Mouse (Mus musculus): ENCODE results near the gene Mpdu1.

The Mpdu1 gene

GRCm38 (mm10) chr11:69692196-69692811 is 29.9 kb upstream of the Mpdu1 start:
- DNase-seq (ENCODE audit: low spot score in 2 of 2), result no peak

DNA sequence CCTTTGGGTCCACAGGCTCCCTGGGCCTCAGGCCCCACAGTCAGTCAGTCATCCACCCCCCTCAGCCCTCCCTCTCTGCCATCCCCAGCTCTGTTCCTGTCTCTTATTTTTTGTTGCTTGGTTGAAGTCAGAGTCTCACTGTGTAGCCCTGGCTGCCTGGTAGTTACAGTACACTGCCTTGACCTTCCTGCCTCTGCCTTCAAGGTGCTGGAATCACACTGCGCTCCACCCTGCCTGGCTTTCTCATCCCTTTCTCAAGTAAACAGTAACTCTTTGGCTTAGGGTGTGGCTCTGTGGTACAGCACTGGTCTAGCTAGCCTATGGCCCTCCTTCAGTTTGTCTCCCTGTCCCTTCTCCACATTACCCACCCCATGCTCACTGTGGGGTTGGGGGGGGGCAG is 27.4 kb upstream of the Mpdu1 start:
- DNase-seq (ENCODE audit: low spot score in 2 of 2), result no peak

DNA sequence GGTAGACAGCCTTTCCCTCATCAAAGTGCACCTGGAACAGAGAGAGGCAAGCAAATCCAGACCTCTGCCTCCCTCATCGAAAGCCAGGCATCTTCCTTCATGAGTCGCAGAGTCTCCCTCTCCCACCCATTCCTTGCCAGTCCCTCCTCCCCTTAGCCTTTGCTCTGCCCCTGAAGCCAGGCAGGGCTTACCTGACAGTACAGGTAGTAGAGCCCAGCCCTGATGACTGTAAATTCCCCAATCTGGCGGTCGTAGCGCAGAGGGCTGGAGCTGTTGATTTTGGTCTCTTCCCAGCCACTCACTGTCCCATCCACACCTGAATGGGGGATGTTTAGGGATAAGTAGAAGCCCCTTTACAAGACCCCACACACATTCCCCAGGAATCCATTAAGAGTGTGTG is 24.6 kb upstream of the Mpdu1 start:
- no peak for DNase-seq (ENCODE audit: low spot score in 2 of 2)

DNA sequence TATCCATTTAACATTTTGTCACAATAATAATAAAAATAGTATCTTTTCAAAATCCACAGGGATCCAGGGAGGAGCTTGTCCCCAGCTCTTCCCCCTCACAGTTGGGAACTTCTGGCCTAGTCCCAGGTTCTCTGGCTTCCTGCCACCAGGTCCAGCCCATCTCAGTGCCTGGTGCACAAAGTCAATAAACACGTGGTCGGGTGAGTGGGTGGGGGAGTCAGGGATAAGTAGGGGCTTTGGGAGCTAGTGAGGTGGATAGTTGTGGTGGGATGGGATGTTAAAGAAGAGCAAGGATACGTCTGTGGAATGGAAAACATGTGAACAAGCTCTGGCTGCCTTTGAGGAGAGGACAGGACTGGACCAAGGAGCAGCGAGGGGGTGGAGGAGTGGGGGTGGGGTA is 23.9 kb upstream of the Mpdu1 start:
- DNase-seq (ENCODE audit: low spot score in 2 of 2), result no peak

DNA sequence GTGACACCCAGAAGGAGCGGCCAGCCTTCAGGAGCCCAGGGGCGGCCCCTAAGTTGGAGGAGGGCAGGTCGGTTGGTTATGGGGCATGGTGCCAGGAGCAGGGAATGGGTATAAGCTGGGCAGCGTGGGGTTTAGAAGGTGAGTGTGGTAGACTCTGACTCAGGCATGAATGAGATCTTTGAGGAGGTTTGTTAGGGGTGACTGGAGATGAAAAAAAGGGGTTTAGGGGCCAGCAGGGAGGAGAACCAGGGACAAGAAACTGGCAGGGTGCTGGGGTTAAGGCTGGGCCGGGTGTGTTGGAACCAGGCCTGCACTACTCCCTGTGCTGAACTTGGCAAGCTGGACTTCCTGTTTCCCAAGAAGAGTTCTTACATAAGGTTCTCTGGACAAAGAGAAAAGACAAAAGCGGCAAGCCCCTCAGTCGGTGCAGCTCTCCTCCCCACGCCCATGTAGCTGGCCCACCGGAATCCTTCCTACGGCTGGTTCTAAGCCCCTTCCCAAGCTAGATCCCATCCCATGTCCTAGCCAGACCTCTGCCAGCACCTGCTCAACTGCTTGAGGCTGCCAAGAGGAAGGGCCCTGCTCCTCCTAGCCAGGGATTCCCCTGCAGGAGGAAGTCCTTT is 23.2 kb upstream of the Mpdu1 start, which contains the start of gene Tnfsf13:
Gene Tnfsf13 (minus strand): TSS at position 259 of the 623 bp plus-strand sequence.
- DNase-seq (ENCODE audit: low spot score in 2 of 2), result peak in 1 of 2 experiments; percentile 65

DNA sequence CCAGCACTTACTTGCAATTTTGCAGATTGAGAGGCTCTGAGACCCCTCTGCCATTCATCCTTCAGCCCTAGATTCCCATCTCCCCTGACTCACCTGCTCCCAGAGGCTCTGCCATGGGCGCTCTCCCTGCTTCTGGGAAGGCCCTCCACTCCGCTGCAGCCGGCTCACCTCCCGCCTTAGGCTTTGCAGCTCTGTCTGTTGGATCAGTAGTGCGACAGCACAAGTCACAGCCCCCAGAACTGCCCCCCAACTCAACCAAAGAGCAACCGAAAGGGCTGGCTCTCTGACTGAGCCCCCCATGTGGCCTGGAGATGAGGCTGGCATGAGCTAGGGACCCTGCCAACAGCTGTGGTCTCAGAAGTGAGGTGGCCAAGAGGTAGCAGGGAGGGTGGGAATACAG is 22.5 kb upstream of the Mpdu1 start:
- no peak for DNase-seq (ENCODE audit: low spot score in 2 of 2)

GRCm38 (mm10) chr11:69684128-69684745 is 21.8 kb upstream of the Mpdu1 start:
- no peak for DNase-seq (ENCODE audit: low spot score in 2 of 2)

- no peak for DNase-seq (ENCODE audit: low spot score in 2 of 2)
Measured at GRCm38 (mm10) chr11:69683576-69683975, 21.1 kb upstream of the Mpdu1 start.

- DNase-seq (ENCODE audit: low spot score in 2 of 2), result peak; percentile 94 to 96
Measured at GRCm38 (mm10) chr11:69682840-69683533, 20.5 kb upstream of the Mpdu1 start.

DNA sequence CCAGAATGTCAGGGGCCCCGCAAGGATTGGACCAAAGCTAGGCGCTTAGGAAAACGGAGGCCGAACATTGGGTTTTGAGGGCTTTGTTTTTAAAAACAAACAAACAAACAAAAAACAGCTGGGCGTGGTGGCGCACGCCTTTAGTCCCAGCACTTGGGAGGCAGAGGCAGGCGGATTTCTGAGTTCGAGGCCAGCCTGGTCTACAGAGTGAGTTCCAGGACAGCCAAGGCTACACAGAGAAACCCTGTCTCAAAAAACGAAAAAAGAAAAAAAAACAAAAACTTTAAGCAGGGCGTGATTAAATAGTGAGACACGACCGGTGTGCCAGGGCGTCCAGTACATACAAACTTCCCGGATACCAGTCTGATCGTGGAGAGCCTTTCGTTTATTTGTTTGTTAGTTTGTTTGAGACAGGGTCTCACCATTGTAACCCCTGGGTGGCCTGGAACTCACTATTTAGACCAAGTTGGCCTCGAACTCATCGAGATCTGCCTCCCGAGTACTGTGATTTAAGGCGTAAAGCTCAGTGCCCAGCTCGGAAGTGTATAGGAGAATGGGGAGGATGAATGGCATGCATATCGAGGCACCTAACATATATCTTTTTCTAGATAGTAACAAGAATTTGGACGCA is 19.9 kb upstream of the Mpdu1 start:
- DNase-seq (ENCODE audit: low spot score in 2 of 2), result no peak

DNA sequence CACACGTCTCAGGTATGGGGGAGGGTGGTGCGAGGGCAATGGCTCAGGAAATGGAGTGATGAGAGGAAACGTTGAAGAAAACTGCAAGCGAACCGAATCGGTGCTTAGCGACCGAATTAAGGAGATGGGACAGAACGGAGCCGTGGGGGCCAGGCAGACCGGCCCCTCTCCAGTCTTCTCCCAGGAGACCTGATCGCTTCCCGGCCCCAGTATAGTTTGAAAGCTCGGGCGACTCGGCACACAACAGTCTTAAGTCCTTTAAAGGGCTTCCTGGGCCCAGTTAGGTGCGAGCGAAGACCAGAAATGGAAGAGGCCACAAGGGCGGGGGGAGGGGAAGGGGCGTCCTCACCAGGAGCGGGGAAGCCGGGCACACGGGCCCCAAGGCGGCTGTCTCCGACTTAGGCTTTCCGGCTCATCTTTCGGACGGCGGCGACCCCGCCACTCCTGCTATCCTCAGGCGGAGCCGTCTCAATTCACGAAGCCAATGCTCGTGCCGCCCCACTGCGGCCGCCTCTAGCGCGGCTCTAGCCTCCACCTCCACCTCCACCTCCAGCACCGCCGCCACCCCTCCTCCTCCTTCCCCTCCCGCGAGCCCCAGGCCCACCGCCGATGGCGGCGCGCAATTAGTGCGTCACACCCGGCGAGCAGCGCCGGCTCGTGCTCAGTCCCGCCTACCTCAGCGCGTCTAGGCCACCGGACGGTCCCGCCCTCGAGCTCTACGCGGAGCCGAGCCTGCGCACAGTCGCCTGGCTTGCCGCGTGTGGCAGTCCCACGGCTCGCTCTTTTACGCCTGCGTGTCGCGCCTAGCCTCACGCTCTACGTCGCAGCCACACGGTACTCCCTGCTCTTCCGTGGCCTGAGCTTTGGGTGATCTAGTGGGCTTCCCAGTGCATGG is 19.1 kb upstream of the Mpdu1 start, which contains the start of gene Senp3:
Gene Senp3 (minus strand): TSS at position 771 of the 895 bp plus-strand sequence.
- DNase-seq (ENCODE audit: low spot score in 2 of 2), result peak; percentile 97

DNA sequence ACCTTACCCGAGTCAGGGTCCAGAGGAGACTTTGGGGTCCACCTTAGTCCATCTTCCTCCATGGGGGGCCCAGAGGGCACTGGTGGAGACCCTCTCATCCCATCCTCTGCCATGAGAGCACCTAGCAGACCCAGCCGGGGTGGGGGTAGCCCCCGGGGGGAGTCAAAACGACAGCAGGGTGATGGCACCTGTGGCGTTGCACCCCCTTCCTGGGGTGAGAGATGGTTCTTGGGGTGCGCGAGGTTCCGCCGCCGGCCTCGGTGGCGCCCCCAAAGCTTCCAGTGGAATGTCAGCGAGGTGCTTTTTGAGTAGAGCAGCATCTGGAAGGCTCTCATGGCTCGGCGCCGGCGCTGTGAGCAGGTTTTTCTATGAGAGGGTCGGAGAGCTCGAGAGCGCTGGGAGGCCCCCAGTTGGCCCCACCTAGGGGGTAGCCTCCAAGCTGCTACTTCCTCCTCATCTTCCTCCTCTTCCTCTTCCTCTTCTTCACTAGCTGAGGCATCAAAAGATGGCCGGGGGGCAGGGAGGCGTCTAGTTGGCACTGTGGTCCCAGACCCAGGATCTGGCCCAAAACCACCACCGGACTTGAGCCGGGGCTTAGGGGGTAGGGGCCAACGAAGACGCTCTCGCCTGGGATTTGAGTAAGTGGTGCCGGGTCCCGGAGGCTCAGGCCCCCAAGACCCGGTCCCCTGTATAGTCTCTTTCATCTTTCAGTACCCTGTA is 17.9 kb upstream of the Mpdu1 start:
- no peak for DNase-seq (ENCODE audit: low spot score in 2 of 2)

- DNase-seq (ENCODE audit: low spot score in 2 of 2), result no peak
Measured at GRCm38 (mm10) chr11:69679144-69679543, 16.7 kb upstream of the Mpdu1 start.

- peak; percentile 100 for DNase-seq (ENCODE audit: low spot score in 2 of 2)
Measured at GRCm38 (mm10) chr11:69672211-69672706, 9.8 kb upstream of the Mpdu1 start, which contains the start of gene Eif4a1. Gene Eif4a1, minus strand, starts transcription at chr11:69672423.

- DNase-seq (ENCODE audit: low spot score in 2 of 2), result no peak
Measured at GRCm38 (mm10) chr11:69671726-69672124, 9.3 kb upstream of the Mpdu1 start.

- DNase-seq (ENCODE audit: low spot score in 2 of 2), result peak; percentile 87 to 89
Measured at GRCm38 (mm10) chr11:69670786-69671725, 8.6 kb upstream of the Mpdu1 start.

GRCm38 (mm10) chr11:69666665-69667005 is 4.2 kb upstream of the Mpdu1 start:
- DNase-seq (ENCODE audit: low spot score in 2 of 2), result no peak

GRCm38 (mm10) chr11:69665961-69666664 is 3.7 kb upstream of the Mpdu1 start, which contains the start of gene Cd68:
Gene Cd68, minus strand, starts transcription at chr11:69666153.
- peak; percentile 80 to 85 for DNase-seq (ENCODE audit: low spot score in 2 of 2)
